Mouse (Mus musculus): Measurements from ENCODE around the gene Fars2. TPM values are rescaled to one million over a fixed set of nuclear protein-coding genes. Genes with fewer than 3 reads are reported as not detected.
A peak's percentile ranks its signal among the peaks of the same experiment; 100 is the strongest.

The Fars2 gene
- total and polyA plus RNA-seq, 2 experiments from 2014 or later: 21.5 to 34.6 TPM

DNA sequence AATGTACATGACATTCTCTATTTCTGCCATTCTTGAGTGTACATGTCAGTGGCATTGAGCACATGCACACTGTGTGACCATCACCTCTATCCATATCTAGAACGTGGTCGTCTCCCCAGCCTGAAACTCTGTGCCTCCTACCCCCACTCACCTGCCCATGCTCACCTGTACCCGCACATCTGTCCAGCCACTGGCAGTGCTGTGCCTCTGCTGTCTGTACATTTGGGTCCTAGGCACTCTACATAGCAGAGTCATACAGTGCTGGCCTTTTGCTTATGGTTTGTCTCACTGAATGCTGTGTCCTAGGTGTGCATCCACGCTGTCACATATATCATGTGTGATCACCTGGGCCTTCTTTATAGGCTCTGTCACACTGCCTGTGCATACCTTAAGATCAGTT lies 410.5 kb downstream of the Fars2 start:
- H3K4me3 ChIP-seq (ENCODE audit: low read length): no peak overlapping the region
- H3K4me2 ChIP-seq (ENCODE audit: low read depth, low read length): no peak overlapping the region
- no peaks in the 10 kb centered on the region for H3K9me3 ChIP-seq (ENCODE audit: low read length)
- WGBS: 94% methylated on average over 4 of the region's 4 CpGs
- no peaks in the 10 kb centered on the region for H3K27me3 ChIP-seq (ENCODE audit: insufficient read depth, low read length)
- DNase-seq (ENCODE audit: low spot score) (no peak), ATAC-seq (no peak)
- no peak overlapping the region for H3K9ac ChIP-seq (replicated peaks; ENCODE audit: low read length)
- no peak overlapping the region for H3K27ac ChIP-seq
- no peaks in the 10 kb centered on the region; the same call in 1 of the 2 replicates for H3K4me1 ChIP-seq (ENCODE audit: insufficient read depth, low read length)
- TF ChIP-seq CTCF (IDR thresholded peaks at IDR 0.05; ENCODE audit: low read depth): no peak
- no peaks in the 10 kb centered on the region for H3K36me3 ChIP-seq (ENCODE audit: insufficient read depth, low read length)

DNA sequence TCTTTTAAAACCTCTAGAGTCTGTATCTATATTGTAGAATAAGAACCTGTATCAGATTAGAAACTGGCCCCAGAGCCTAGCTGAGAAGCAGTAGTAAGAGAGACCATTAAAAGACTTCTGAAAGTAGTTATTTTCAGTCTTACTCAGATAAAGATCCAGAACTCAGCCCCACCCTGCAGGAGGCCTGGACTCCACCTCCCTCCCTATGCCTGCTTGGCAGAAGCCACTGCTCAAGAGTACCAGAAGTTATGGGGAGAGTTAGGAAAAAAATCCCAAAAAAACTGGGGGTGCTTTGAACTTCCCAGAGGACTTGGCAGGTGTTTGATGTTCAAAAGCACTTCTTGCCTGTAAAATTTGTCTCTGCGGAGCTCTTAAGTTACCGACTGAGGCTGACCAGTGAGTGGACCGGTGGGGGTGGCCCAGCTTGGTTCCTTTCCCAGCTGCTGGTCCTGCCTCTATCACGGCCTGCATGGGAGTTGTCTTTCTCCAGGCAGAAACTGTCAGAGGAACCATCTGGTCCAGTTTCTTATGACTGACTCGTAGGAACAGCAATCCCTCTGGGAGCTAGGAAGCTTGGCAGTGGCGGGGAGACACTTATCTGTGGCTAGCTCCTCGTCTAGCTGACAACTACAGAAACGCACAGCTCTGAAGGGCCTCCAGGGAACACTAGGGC lies 411.1 kb downstream of the Fars2 start:
- Histone ChIP-seq H3K27me3 (ENCODE audit: insufficient read depth, low read length) (no peaks in the 10 kb centered on the region), H3K4me2 (ENCODE audit: low read depth, low read length) (no peak overlapping the region), H3K4me3 (ENCODE audit: low read length) (no peak overlapping the region), H3K9ac (replicated peaks; ENCODE audit: low read length) (no peak overlapping the region), H3K4me1 (ENCODE audit: insufficient read depth, low read length) (no peaks in the 10 kb centered on the region; the same call in 1 of the 2 replicates), H3K9me3 (ENCODE audit: low read length) (no peaks in the 10 kb centered on the region), H3K36me3 (ENCODE audit: insufficient read depth, low read length) (no peaks in the 10 kb centered on the region), H3K27ac (no peak overlapping the region)
- TF ChIP-seq CTCF (IDR thresholded peaks at IDR 0.05; ENCODE audit: low read depth): no peak
- WGBS: 49% methylated on average over 8 of the region's 8 CpGs
- DNase-seq (ENCODE audit: low spot score): peak; percentile 62
- ATAC-seq: no peak

DNA sequence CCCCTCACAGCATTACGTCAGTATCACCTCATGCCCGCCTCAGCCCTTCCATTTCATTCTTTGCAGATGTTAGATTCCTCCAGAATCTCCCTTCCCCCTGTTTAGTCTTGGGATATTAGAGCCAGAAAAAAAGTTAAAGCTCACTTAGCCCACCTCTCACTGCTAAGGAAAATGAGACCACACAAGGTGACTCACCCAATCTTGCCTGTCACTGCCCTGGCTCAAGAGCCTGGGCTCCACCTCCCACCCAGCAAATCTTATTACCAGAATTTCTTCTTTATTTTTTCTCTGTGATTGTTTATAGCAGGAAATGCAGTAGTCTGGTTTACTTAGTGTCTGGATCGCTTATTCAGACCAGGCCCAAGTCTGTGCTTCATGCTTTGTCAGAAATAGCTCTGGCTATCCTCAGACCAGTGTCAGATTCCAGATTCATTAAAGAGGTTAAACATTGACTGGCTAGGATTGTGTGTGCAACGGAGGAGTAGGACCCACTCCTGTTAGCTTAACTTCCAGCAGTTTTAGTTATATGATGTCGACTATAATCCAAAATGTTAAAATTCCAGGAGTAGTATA lies 412.3 kb downstream of the Fars2 start:
- H3K27ac ChIP-seq: no peak overlapping the region
- H3K36me3 ChIP-seq (ENCODE audit: insufficient read depth, low read length): no peaks in the 10 kb centered on the region
- no peak for DNase-seq (ENCODE audit: low spot score)
- no peak overlapping the region for H3K9ac ChIP-seq (replicated peaks; ENCODE audit: low read length)
- H3K27me3 ChIP-seq (ENCODE audit: insufficient read depth, low read length): no peaks in the 10 kb centered on the region
- H3K9me3 ChIP-seq (ENCODE audit: low read length): no peaks in the 10 kb centered on the region
- H3K4me3 ChIP-seq (ENCODE audit: low read length): no peak overlapping the region
- no peak for ATAC-seq
- TF ChIP-seq CTCF (IDR thresholded peaks at IDR 0.05; ENCODE audit: low read depth): no peak
- no peak overlapping the region for H3K4me2 ChIP-seq (ENCODE audit: low read depth, low read length)
- H3K4me1 ChIP-seq (ENCODE audit: insufficient read depth, low read length): no peaks in the 10 kb centered on the region; the same call in 1 of the 2 replicates
- WGBS: 89% methylated on average over 5 of the region's 5 CpGs

DNA sequence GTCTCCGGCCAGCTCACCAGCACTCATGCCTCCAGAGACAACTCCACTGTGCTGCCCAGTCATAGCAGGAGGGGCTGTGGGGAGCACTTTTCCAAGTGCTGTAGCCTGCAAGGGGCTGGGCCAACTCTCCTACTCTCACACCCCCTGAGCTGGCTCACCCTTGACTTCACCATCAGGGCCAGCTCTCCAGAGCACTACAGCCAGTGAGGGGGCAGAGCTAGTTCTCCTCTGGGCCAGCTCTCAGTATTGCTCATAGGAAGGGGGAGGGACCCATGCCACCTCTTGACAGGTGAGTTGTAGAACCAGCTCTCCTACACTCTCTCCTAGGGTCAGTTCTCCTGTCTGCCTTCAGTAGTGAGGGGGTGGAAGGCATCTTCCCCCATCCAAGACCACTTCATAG lies 413.6 kb downstream of the Fars2 start:
- Histone ChIP-seq H3K4me2 (ENCODE audit: low read depth, low read length) (no peak overlapping the region), H3K36me3 (ENCODE audit: insufficient read depth, low read length) (no peaks in the 10 kb centered on the region), H3K27ac (no peak overlapping the region), H3K4me1 (ENCODE audit: insufficient read depth, low read length) (no peaks in the 10 kb centered on the region; the same call in 1 of the 2 replicates), H3K9me3 (ENCODE audit: low read length) (no peaks in the 10 kb centered on the region), H3K4me3 (ENCODE audit: low read length) (no peak overlapping the region), H3K9ac (replicated peaks; ENCODE audit: low read length) (no peak overlapping the region), H3K27me3 (ENCODE audit: insufficient read depth, low read length) (no peaks in the 10 kb centered on the region)
- no peak for TF ChIP-seq CTCF (IDR thresholded peaks at IDR 0.05; ENCODE audit: low read depth)
- no peak for DNase-seq (ENCODE audit: low spot score)
- 89% methylated on average over 1 of the region's 1 CpGs for WGBS
- ATAC-seq: no peak

DNA sequence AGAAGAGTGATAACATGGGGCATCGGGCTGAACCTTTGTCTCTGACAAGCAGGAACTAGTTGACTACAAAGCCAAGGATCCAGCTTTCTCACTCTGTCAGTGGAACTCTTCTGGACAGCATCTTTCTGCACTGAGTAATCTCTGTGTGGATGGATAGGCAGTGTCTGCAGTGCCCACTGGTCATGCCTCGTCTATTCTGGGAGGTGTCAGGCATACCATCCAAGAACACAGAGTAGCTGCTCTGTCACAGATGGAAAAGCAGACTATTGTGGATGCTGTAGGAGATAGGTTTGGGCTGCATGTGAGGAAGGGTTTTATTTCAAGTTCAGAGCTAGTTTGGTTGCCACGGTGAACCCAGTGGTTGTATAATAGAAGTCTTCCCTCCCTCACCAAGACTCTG lies 414.7 kb downstream of the Fars2 start:
- TF ChIP-seq CTCF (IDR thresholded peaks at IDR 0.05; ENCODE audit: low read depth): no peak
- Histone ChIP-seq H3K27ac (no peak overlapping the region), H3K27me3 (ENCODE audit: insufficient read depth, low read length) (no peaks in the 10 kb centered on the region), H3K9me3 (ENCODE audit: low read length) (no peaks in the 10 kb centered on the region), H3K4me2 (ENCODE audit: low read depth, low read length) (no peak overlapping the region), H3K4me3 (ENCODE audit: low read length) (no peak overlapping the region), H3K36me3 (ENCODE audit: insufficient read depth, low read length) (no peaks in the 10 kb centered on the region), H3K9ac (replicated peaks; ENCODE audit: low read length) (no peak overlapping the region), H3K4me1 (ENCODE audit: insufficient read depth, low read length) (no peaks in the 10 kb centered on the region; the same call in 1 of the 2 replicates)
- DNase-seq (ENCODE audit: low spot score) (no peak), ATAC-seq (no peak)
- 64% methylated on average over 3 of the region's 3 CpGs for WGBS

DNA sequence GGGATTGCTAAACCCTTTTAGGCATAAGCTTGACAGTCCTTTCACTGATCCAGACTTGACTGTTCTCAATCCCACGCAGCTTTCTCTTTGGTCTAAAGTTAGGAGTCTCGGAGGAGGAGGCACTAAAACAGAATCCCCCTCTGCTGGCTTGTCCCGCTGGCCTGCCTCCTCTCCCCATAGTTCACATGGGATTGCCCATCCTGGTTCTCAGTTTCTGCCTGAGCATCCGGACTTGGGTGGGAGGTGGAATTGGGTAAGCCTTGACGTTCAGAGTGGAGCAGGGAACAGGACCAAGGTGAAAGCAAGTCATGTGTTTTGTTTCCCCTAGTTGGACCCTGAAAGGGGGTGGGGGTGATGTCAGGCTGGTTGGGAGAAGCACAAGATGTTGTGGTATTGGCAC lies 415.9 kb downstream of the Fars2 start:
- DNase-seq (ENCODE audit: low spot score) (no peak), ATAC-seq (no peak)
- Histone ChIP-seq H3K9ac (replicated peaks; ENCODE audit: low read length) (no peak overlapping the region), H3K4me3 (ENCODE audit: low read length) (no peak overlapping the region), H3K4me2 (ENCODE audit: low read depth, low read length) (no peak overlapping the region), H3K36me3 (ENCODE audit: insufficient read depth, low read length) (no peaks in the 10 kb centered on the region), H3K27ac (no peak overlapping the region), H3K27me3 (ENCODE audit: insufficient read depth, low read length) (no peaks in the 10 kb centered on the region), H3K4me1 (ENCODE audit: insufficient read depth, low read length) (peaks cover under 1% of the 10 kb centered on the region; the same call in 1 of the 2 replicates), H3K9me3 (ENCODE audit: low read length) (no peaks in the 10 kb centered on the region)
- TF ChIP-seq CTCF (IDR thresholded peaks at IDR 0.05; ENCODE audit: low read depth): no peak
- 90% methylated on average over 5 of the region's 5 CpGs for WGBS

DNA sequence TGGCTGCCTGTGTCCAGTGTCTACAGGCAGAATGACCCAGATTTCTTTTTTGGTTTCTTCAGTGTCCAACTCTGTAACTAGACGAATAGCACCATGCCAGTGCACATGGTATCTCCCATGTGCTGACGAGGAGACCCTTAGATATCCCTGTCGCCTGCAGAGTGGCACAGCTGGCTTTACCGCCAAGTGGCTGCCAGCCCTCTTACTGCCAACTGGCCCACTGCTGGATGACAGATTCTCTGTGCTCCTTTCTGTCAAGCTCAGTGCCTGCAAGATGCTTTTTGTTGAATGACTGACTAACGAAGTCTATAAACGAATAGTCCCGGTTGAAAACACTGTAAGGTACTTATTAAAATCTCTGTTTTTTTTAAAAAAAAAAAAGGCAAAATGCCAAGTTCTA lies 416.3 kb downstream of the Fars2 start:
- H3K36me3 ChIP-seq (ENCODE audit: insufficient read depth, low read length): no peaks in the 10 kb centered on the region
- H3K9me3 ChIP-seq (ENCODE audit: low read length): no peaks in the 10 kb centered on the region
- WGBS: 34% methylated on average over 7 of the region's 7 CpGs
- TF ChIP-seq CTCF (IDR thresholded peaks at IDR 0.05; ENCODE audit: low read depth): no peak
- no peak overlapping the region for H3K4me2 ChIP-seq (ENCODE audit: low read depth, low read length)
- no peak overlapping the region for H3K4me3 ChIP-seq (ENCODE audit: low read length)
- H3K27ac ChIP-seq: no peak overlapping the region
- peak; percentile 54 for DNase-seq (ENCODE audit: low spot score)
- H3K4me1 ChIP-seq (ENCODE audit: insufficient read depth, low read length): 0 out of 2 replicates have a peak, but pooled peaks cover 3% of the 10 kb centered on the region
- no peaks in the 10 kb centered on the region for H3K27me3 ChIP-seq (ENCODE audit: insufficient read depth, low read length)
- peak; percentile 57 for ATAC-seq
- no peak overlapping the region for H3K9ac ChIP-seq (replicated peaks; ENCODE audit: low read length)

Data from hindbrain, postnatal 0 days (tissue).